Mouse (Mus musculus): ENCODE results near the gene Pih1d1. TPM values are rescaled to one million over a fixed set of nuclear protein-coding genes. Genes with fewer than 3 reads are reported as not detected.

The Pih1d1 gene
- polyA plus RNA-seq, 1 experiment from 2014 or later, result 107 TPM

GRCm38 (mm10) chr7:45127700-45128224 is 26.3 kb upstream of the Pih1d1 start:
- Histone ChIP-seq H3K4me3 (replicated peaks) (peak overlapping the region; percentile 90), H3K4me2 (peak overlapping the region; percentile 69), H3K27me3 (no peaks in the 10 kb centered on the region), H3K9ac (peak overlapping the region; percentile 99), H3K9me3 (replicated peaks) (no peaks in the 10 kb centered on the region), H3K4me1 (peaks cover 45% of the 10 kb centered on the region), H3K27ac (peak overlapping the region; percentile 94), H3K36me3 (peaks cover 34% of the 10 kb centered on the region)
- WGBS, result 2% methylated on average over 6 of the region's 6 CpGs
- no peak for ATAC-seq (replicated peaks; ENCODE audit: low FRiP score)

GRCm38 (mm10) chr7:45128624-45129246 is 25.4 kb upstream of the Pih1d1 start, which contains the start of gene Rpl13a:
TSS of gene Rpl13a (minus strand) at chr7:45128761.
- Histone ChIP-seq H3K9ac (peak within 1 kb of the TSS; percentile 99), H3K4me3 (replicated peaks) (peak within 1 kb of the TSS; percentile 90), H3K9me3 (replicated peaks) (no peaks in the 10 kb centered on the region), H3K4me1 (peaks cover 39% of the 10 kb centered on the region), H3K27ac (peak within 1 kb of the TSS; percentile 94), H3K4me2 (peak within 1 kb of the TSS; percentile 69), H3K36me3 (peaks cover 29% of the 10 kb centered on the region), H3K27me3 (no peaks in the 10 kb centered on the region)
- ATAC-seq (replicated peaks; ENCODE audit: low FRiP score), result peak; percentile 94
- WGBS, result under 1% methylated on average over 48 of the region's 48 CpGs

- Histone ChIP-seq H3K27me3 (no peaks in the 10 kb centered on the region), H3K4me1 (peaks cover 41% of the 10 kb centered on the region), H3K9me3 (replicated peaks) (no peaks in the 10 kb centered on the region), H3K27ac (peak overlapping the region; percentile 94), H3K4me3 (replicated peaks) (peak overlapping the region; percentile 90), H3K36me3 (peaks cover 29% of the 10 kb centered on the region), H3K4me2 (peak overlapping the region; percentile 63), H3K9ac (peak overlapping the region; percentile 59)
- no peak for ATAC-seq (replicated peaks; ENCODE audit: low FRiP score)
- under 1% methylated on average over 17 of the region's 17 CpGs for WGBS
Measured at GRCm38 (mm10) chr7:45129318-45129717, 24.8 kb upstream of the Pih1d1 start.

GRCm38 (mm10) chr7:45129776-45130512 is 24.2 kb upstream of the Pih1d1 start:
- Histone ChIP-seq H3K4me2 (peak overlapping the region; percentile 63), H3K27me3 (no peaks in the 10 kb centered on the region), H3K27ac (peak overlapping the region; percentile 94), H3K9me3 (replicated peaks) (no peaks in the 10 kb centered on the region), H3K36me3 (peaks cover 26% of the 10 kb centered on the region), H3K9ac (no peak overlapping the region), H3K4me3 (replicated peaks) (peak overlapping the region; percentile 90), H3K4me1 (peaks cover 40% of the 10 kb centered on the region)
- no peak for ATAC-seq (replicated peaks; ENCODE audit: low FRiP score)
- WGBS, result 55% methylated on average over 15 of the region's 15 CpGs

- no peak overlapping the region for H3K27ac ChIP-seq
- no peak overlapping the region for H3K4me3 ChIP-seq (replicated peaks)
- H3K9me3 ChIP-seq (replicated peaks), result no peaks in the 10 kb centered on the region
- peaks cover 31% of the 10 kb centered on the region for H3K4me1 ChIP-seq
- H3K27me3 ChIP-seq, result no peaks in the 10 kb centered on the region
- H3K9ac ChIP-seq, result no peak overlapping the region
- 80% methylated on average over 11 of the region's 11 CpGs for WGBS
- no peak for ATAC-seq (replicated peaks; ENCODE audit: low FRiP score)
- no peak overlapping the region for H3K4me2 ChIP-seq
- H3K36me3 ChIP-seq, result peaks cover 7% of the 10 kb centered on the region
Measured at GRCm38 (mm10) chr7:45131850-45132249, 22.3 kb upstream of the Pih1d1 start.

- Histone ChIP-seq H3K36me3 (no peaks in the 10 kb centered on the region), H3K27ac (no peak overlapping the region), H3K9ac (no peak overlapping the region), H3K4me3 (replicated peaks) (no peak overlapping the region), H3K9me3 (replicated peaks) (no peaks in the 10 kb centered on the region), H3K4me2 (no peak overlapping the region), H3K27me3 (0 out of 2 replicates have a peak, but pooled peaks cover 4% of the 10 kb centered on the region), H3K4me1 (peaks cover 25% of the 10 kb centered on the region)
- ATAC-seq (replicated peaks; ENCODE audit: low FRiP score), result no peak
- 81% methylated on average over 8 of the region's 8 CpGs for WGBS
Measured at GRCm38 (mm10) chr7:45133446-45134159, 20.5 kb upstream of the Pih1d1 start.

- Histone ChIP-seq H3K4me3 (replicated peaks) (no peak overlapping the region; the same call in 1 of the 2 replicates), H3K36me3 (no peaks in the 10 kb centered on the region), H3K4me1 (peaks cover 19% of the 10 kb centered on the region), H3K9ac (no peak overlapping the region), H3K27ac (no peak overlapping the region), H3K27me3 (0 out of 2 replicates have a peak, but pooled peaks cover 4% of the 10 kb centered on the region), H3K4me2 (peak overlapping the region; percentile 21), H3K9me3 (replicated peaks) (no peaks in the 10 kb centered on the region)
- WGBS, result 9% methylated on average over 12 of the region's 12 CpGs
- peak; percentile 33; the same call in 1 of the 2 replicates for ATAC-seq (replicated peaks; ENCODE audit: low FRiP score)
Measured at GRCm38 (mm10) chr7:45134544-45135026, 19.5 kb upstream of the Pih1d1 start.

- no peak for ATAC-seq (replicated peaks; ENCODE audit: low FRiP score)
- H3K27me3 ChIP-seq, result 0 out of 2 replicates have a peak, but pooled peaks cover 4% of the 10 kb centered on the region
- no peak overlapping the region for H3K27ac ChIP-seq
- H3K4me1 ChIP-seq, result peaks cover 16% of the 10 kb centered on the region
- H3K4me2 ChIP-seq, result peak overlapping the region; percentile 88
- WGBS, result 76% methylated on average over 3 of the region's 3 CpGs
- no peaks in the 10 kb centered on the region for H3K9me3 ChIP-seq (replicated peaks)
- peak overlapping the region; percentile 64; the same call in 1 of the 2 replicates for H3K4me3 ChIP-seq (replicated peaks)
- no peaks in the 10 kb centered on the region for H3K36me3 ChIP-seq
- H3K9ac ChIP-seq, result no peak overlapping the region
Measured at GRCm38 (mm10) chr7:45135370-45135769, 18.7 kb upstream of the Pih1d1 start.

GRCm38 (mm10) chr7:45135993-45136567 is 18.0 kb upstream of the Pih1d1 start, which contains the start of the genes Gm45713 and Flt3l:
TSS of gene Gm45713 (minus strand) at chr7:45136231.
TSS of gene Flt3l (minus strand) at chr7:45136432.
- no peak within 1 kb of the TSS for H3K27ac ChIP-seq
- whole genome bisulfite sequencing, result 3% methylated on average over 29 of the region's 29 CpGs
- peaks cover 16% of the 10 kb centered on the region for H3K4me1 ChIP-seq
- H3K27me3 ChIP-seq, result 0 out of 2 replicates have a peak, but pooled peaks cover 4% of the 10 kb centered on the region
- no peaks in the 10 kb centered on the region for H3K36me3 ChIP-seq
- H3K4me2 ChIP-seq, result peak within 1 kb of the TSS; percentile 88
- H3K9ac ChIP-seq, result peak within 1 kb of the TSS; percentile 65
- H3K4me3 ChIP-seq (replicated peaks), result peak within 1 kb of the TSS; percentile 64
- H3K9me3 ChIP-seq (replicated peaks), result no peaks in the 10 kb centered on the region
- ATAC-seq (replicated peaks; ENCODE audit: low FRiP score), result peak; percentile 82

GRCm38 (mm10) chr7:45137171-45138006 is 16.7 kb upstream of the Pih1d1 start:
- WGBS, result 80% methylated on average over 12 of the region's 12 CpGs
- Histone ChIP-seq H3K9me3 (replicated peaks) (no peaks in the 10 kb centered on the region), H3K36me3 (peaks cover 12% of the 10 kb centered on the region), H3K9ac (no peak overlapping the region), H3K27ac (no peak overlapping the region), H3K4me3 (replicated peaks) (no peak overlapping the region), H3K4me1 (peaks cover 16% of the 10 kb centered on the region), H3K27me3 (0 out of 2 replicates have a peak, but pooled peaks cover 4% of the 10 kb centered on the region), H3K4me2 (no peak overlapping the region)
- ATAC-seq (replicated peaks; ENCODE audit: low FRiP score), result no peak

All from kidney, embryonic 15.5 days (tissue).